Mouse (Mus musculus) limb, embryonic 13.5 days (tissue): ENCODE measurements at regions not wholly inside any gene's neighbourhood (a gene's known extent, or its start where the extent isn't known, plus 50 kb on each side); places are given as distances from the start of the nearest gene placed in this dataset.

ENCODE experiments used
- ATAC-seq: fragments of 200-750 bp; cut with Nextera tagmentation; 2 replicates; pipeline ENCODE4 v1.8.0; 2017; ENCODE audit warnings: low read depth, moderate number of reproducible peaks, moderate TSS enrichment; ENCODE audit not compliant: low FRiP score
- H3K27ac ChIP-seq: fragments of 300-500 bp; sonication (generic); 2 replicates; pipeline ENCODE4 v1.5.1; 2015; ENCODE audit warnings: inconsistent platforms, mild to moderate bottlenecking, moderate library complexity
- H3K27me3 ChIP-seq: fragments of 300-500 bp; sonication (generic); 2 replicates; pipeline ENCODE4 v1.6.1; 2015; ENCODE audit warnings: mild to moderate bottlenecking, inconsistent platforms
- H3K36me3 ChIP-seq: fragments of 300-500 bp; sonication (generic); 2 replicates; pipeline ENCODE4 v1.6.1; 2015; ENCODE audit warnings: inconsistent platforms, mild to moderate bottlenecking, moderate library complexity
- H3K4me1 ChIP-seq: fragments of 300-500 bp; sonication (generic); 2 replicates; pipeline ENCODE4 v1.6.1; 2015; ENCODE audit warnings: inconsistent platforms
- H3K4me2 ChIP-seq: fragments of 300-500 bp; sonication (generic); replicated peaks from 2 replicates; pipeline ENCODE4 v1.6.1; 2015; ENCODE audit warnings: inconsistent platforms, mild to moderate bottlenecking, moderate library complexity
- H3K4me3 ChIP-seq: fragments of 300-500 bp; sonication (generic); 2 replicates; pipeline ENCODE4 v1.5.1; 2015; ENCODE audit warnings: moderate library complexity, mild to moderate bottlenecking, inconsistent platforms
- H3K9ac ChIP-seq: fragments of 300-500 bp; sonication (generic); 2 replicates; pipeline ENCODE4 v1.6.1; 2015; ENCODE audit warnings: mild to moderate bottlenecking, inconsistent platforms
- H3K9me3 ChIP-seq: fragments of 300-500 bp; sonication (generic); 2 replicates; pipeline ENCODE4 v1.6.1; 2016; ENCODE audit warnings: inconsistent platforms
- WGBS: fragments of 180-500 bp; shearing (Covaris S2); methylation state at CpG from one replicate; pipeline ENCODE4 v1.1.7; 2015; 5-methylcytosine and 5-hydroxymethylcytosine counted together

DNA sequence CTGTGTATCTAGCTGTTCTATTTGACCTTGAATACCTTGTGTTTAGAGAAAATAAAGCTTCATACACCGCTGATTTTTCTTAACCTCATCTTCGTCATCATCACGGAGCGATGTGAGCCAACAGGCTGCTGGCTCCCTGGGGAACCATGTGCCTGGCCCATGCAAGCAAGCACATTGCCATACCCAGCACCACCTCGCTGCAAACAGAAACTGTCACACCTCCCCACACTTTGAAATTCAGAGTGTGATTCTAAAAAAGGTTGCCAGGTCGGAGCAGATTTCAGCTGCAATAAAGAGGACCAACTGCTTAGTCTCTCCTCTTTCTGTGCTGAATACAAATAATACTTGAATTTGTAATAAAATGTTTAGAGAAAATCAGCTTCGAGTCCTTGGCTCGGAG, 54.0 kb upstream of the Ptprt start:
- no peak for ATAC-seq
- 75% methylated on average over 8 of the region's 8 CpGs for WGBS

GRCm38 (mm10) chr2:162712972-162713371, 52.0 kb upstream of the Ptprt start:
- ATAC-seq: no peak
- H3K4me1 ChIP-seq: 0 out of 2 replicates have a peak, but pooled peaks cover 3% of the 10 kb centered on the region
- H3K36me3 ChIP-seq: no peaks in the 10 kb centered on the region
- H3K27me3 ChIP-seq: peaks cover 3% of the 10 kb centered on the region; the same call in 1 of the 2 replicates
- 64% methylated on average over 1 of the region's 1 CpGs for WGBS
- H3K9me3 ChIP-seq: no peaks in the 10 kb centered on the region
- no peak overlapping the region for H3K4me2 ChIP-seq
- H3K9ac ChIP-seq: no peak overlapping the region
- no peak overlapping the region for H3K4me3 ChIP-seq
- H3K27ac ChIP-seq: no peak overlapping the region

More for the DNA sequence above, 54.0 kb upstream of the Ptprt start:
- no peaks in the 10 kb centered on the region for H3K4me1 ChIP-seq
- no peak overlapping the region for H3K4me3 ChIP-seq
- H3K9ac ChIP-seq: no peak overlapping the region
- no peaks in the 10 kb centered on the region for H3K36me3 ChIP-seq
- H3K9me3 ChIP-seq: no peaks in the 10 kb centered on the region
- no peak overlapping the region for H3K4me2 ChIP-seq
- no peak overlapping the region for H3K27ac ChIP-seq
- peaks cover 3% of the 10 kb centered on the region; the same call in 1 of the 2 replicates for H3K27me3 ChIP-seq

- 87% methylated on average over 9 of the region's 9 CpGs for WGBS
- Histone ChIP-seq H3K4me3 (no peak overlapping the region), H3K4me1 (0 out of 2 replicates have a peak, but pooled peaks cover 3% of the 10 kb centered on the region), H3K36me3 (no peaks in the 10 kb centered on the region), H3K4me2 (no peak overlapping the region), H3K27me3 (peaks cover 3% of the 10 kb centered on the region; the same call in 1 of the 2 replicates), H3K9me3 (no peaks in the 10 kb centered on the region), H3K9ac (no peak overlapping the region), H3K27ac (no peak overlapping the region)
- ATAC-seq: no peak
Measured at GRCm38 (mm10) chr2:162712394-162712793, 51.4 kb upstream of the Ptprt start.
